Mouse (Mus musculus): ENCODE results near the gene Gm4969. TPM values are rescaled to one million over a fixed set of nuclear protein-coding genes. Genes with fewer than 3 reads are reported as not detected.
"Not testable (repeated sequence)": the region's sequence is repeated elsewhere in the genome, so short reads cannot be mapped to it uniquely, and the experiment has no call there.

The Gm4969 gene
- polyA plus RNA-seq, 1 experiment, result 1.4 TPM

DNA sequence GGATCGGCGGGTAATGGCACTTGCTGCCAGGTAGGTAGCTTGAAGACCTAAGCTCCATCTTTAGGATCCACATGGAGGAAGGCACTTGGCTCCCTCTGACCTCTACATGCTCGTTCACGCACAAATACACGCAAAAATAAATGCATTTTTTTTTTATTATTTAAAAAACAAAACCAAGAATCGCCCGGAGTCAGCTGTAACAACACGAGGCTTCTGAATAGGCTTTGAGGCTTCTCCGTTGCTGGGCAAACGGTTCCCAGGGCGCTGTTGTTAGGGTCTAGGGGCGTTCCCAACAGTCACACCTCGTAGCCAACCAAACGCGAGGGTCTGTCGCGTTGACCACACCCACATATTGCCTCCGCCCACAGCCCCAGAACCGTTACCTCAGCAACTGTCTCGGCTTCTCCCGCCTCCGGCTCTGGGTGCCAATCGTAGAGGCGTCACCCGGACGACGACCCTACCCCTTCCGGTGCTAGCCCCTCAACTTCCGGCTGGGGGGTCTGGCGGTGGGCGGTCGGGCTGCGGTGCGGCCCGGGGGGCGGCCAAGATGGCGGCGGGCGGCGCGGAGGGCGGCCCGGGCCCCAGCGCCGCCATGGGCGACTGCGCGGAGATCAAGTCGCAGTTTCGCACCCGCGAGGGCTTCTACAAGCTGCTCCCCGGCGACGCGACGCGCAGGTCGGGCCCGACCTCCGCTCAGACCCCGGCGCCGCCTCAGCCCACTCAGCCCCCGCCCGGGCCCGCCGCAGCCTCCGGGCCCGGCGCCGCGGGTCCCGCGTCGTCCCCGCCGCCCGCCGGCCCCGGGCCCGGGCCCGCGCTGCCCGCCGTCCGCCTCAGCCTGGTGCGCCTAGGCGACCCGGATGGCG, 42.2 kb downstream of the Gm4969 start, which contains the start of gene Dmwd:
Gene Dmwd (plus strand): TSS at position 505 of the 863 bp plus-strand sequence.
- peak; percentile 96 to 97 for DNase-seq (ENCODE audit: extremely low spot score in 1 of 2, low spot score in 1 of 2)

DNA sequence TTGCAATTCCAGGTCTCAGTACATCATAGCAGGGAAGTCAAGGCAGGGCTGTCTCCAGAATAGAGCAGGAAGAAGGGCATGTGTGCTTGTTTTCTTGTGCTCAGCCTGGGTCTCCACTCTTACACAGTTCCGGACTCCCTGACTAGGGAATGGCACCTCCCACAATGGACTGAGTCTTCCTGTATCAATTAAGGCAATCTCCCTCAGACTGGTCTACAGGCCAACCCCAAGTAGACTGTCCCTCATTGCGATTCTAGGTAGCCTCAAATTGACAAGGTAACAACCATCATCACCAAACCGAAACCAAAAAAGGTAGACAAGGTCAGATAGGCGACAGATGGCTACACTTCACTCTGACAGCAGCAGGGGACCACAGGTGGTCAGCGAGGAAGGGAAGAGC, 42.9 kb downstream of the Gm4969 start:
- no peak for DNase-seq (ENCODE audit: extremely low spot score in 1 of 2, low spot score in 1 of 2)

DNA sequence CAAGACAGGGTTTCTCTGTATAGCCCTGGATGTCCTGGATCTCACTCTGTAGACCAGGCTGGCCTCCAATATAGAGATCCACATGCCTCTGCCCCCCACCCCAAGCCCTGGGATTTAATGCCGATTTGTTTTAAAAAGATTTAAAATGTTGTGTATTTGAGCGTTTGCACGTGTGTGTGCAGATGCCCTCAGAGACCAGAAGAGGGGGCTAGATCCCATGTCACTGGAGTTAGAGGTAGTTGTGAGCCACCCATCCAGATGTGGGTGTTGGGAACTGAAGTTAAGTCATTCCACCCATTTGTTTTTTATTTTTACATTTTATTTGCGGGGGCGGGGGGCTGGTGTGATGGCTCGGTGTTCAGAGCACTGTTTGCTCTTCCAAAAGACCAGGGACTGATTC, 43.7 kb downstream of the Gm4969 start:
- DNase-seq (ENCODE audit: extremely low spot score in 1 of 2, low spot score in 1 of 2), result no peak

DNA sequence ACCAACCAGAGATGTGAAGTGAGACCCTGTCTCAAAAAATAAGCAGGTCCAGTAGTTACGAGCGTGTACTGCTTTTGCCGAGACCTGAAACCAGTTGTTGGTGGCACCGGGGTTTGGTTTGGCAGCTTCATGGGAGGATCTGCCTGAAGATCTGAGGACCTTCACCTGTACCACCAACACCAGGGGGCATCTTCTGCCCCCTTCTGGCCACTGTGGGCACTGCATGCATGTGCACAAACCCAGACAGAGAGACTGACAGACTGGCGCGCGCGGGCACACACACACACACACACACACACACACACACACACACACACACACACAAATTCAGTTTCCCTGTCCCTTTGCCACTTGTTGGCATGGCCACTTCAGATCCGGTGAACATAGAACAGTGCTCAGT, 44.7 kb downstream of the Gm4969 start:
- peak in 1 of 2 experiments; percentile 56 for DNase-seq (ENCODE audit: extremely low spot score in 1 of 2, low spot score in 1 of 2)

DNA sequence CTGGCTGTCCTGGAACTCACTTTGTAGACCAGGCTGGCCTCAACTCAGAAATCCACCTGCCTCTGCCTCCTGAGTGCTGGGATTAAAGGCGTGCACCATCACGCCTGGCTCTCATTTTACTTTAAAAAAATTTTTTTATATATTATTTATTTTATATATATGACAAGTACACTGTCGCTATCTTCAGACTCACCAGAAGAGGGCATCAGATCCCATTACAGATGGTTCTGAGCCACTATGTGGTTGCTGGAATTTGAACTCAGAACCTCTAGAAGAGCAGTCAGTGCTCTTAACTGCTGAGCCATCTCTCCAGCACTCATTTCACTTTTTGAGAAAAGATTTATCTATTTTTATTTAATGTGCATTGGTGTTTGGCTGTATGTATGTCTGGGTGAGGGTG, 47.1 kb downstream of the Gm4969 start:
- DNase-seq (ENCODE audit: extremely low spot score in 1 of 2, low spot score in 1 of 2), result not testable (repeated sequence)

DNA sequence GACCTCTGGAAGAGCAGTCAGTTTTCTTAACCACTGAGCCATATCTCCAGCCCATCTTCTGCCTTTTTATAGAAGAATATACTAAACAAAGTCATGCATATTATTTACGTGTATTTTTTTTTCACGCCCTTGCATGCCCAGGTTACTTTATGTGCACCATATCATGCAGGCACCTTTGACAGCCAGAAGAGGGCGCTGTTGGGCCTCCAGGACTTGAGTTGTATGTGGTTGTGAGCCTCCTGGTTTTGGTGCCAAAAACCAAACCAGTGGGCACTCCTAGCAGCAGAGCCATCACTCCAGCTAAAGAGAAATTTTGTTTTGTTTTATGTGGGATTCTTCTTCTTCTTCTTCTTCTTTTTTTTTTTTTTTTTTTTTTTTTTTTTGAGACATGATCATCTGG, 48.7 kb downstream of the Gm4969 start:
- no peak for DNase-seq (ENCODE audit: extremely low spot score in 1 of 2, low spot score in 1 of 2)

DNA sequence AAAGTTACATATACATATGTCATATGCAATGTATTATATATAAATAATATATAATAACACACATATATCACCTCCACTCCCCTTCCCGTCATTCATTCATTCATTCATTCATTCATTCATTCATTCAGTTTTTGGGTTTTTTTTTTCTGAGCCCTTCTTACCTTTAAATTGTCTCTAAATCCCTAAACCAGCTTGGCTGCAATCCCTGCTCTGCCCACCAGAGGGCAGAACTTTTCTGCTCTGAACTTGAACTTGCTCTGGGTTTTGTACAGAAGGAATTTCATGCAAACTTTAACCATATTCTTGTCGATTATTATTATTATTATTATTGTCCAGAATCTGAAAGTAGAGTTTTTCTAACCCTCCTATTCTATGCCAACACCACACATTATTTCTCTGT, 49.5 kb downstream of the Gm4969 start:
- peak in 1 of 2 experiments; percentile 88 for DNase-seq (ENCODE audit: extremely low spot score in 1 of 2, low spot score in 1 of 2)

DNA sequence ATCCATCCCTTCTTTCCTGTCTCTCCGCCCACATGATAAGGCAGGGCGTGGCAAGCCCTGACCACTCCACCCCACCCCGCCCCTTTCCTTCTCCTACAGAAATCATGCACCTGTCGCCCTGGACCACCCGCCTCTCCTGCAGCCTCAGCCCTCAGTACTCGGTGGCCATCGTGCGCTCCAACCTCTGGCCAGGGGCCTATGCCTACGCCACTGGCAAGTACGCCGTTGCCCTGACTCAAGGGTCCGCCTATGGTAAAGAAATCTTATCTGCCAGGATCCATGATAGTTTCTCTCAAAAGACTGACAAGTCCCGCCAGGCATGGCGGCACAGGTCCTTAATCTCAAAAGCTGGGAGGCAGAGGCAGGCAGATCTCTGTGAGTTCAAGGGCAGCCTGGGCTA, 50.2 kb downstream of the Gm4969 start:
- no peak for DNase-seq (ENCODE audit: extremely low spot score in 1 of 2, low spot score in 1 of 2)

DNA sequence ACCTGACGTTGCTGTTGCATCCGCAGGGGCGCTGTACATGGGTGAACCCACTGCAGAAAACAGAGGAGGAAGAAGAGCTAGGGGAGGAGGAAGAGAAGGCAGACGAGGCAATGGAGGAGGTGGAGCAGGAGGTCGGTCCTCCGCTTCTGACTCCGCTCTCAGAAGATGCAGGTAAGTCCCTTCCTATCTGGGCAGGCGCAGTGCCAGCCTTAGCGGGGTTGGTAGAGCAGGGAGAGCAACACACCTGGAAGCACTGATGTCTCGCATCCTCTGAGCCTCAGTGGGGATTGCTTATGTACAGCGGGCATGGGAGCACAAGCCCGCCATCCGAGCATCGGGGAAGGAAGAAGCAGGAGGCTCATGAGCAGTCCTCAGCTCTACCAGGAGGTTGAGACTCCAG, 51.1 kb downstream of the Gm4969 start:
- DNase-seq (ENCODE audit: extremely low spot score in 1 of 2, low spot score in 1 of 2), result no peak

DNA sequence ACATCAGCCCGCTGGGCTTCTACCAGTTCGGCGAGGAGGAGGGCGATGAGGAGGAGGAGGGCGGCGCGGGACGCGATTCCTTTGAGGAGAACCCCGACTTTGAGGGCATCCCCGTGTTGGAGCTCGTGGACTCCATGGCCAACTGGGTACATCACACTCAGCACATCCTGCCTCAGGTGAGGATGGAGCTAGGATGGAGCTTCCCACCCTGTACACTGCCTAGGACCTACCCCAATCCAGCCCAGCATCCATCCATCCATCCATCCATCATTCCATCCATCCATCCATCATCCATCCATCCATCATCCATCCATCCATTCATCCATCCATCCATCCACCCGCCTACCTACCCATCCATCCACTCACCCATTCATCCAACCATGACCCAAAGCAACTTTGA, 52.3 kb downstream of the Gm4969 start:
- DNase-seq (ENCODE audit: extremely low spot score in 1 of 2, low spot score in 1 of 2), result no peak

DNA sequence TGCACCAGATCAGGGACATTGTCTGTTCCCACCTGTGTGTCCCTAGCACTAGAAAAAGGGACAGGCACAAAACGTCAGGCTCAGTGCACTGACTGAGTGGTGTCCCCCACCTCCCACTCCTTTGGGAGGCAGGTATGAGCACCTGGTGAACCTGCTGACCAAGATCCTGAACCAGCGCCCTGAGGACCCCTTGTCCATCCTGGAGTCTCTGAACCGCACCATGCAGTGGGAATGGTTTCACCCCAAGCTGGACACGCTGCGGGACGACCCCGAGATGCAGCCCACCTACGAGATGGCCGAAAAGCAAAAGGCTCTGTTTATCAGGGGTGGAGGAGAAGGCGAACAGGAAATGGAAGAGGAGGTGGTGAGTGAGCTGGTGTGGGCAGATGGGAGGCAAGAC, 60.8 kb downstream of the Gm4969 start:
- no peak for DNase-seq (ENCODE audit: extremely low spot score in 1 of 2, low spot score in 1 of 2)

DNA sequence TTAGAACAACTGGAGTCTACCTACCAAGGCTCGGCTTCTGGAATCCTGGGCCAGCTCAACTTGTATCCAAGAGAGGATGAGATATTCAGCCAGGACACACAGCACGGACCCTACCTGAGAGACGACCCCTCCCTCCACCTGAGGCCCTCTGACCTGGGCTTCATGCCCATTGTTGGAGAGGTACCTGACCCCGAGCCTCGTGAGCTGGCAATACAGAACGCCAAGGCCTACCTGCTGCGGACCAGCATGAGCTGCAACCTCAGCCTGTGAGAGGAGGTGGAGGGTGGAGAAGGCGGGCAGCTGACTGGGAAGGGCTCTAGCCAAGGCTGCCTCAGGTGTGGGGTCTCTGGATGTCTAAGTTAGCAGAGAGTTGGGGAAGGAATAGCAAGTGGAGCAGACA, 63.1 kb downstream of the Gm4969 start:
- DNase-seq (ENCODE audit: extremely low spot score in 1 of 2, low spot score in 1 of 2), result no peak

DNA sequence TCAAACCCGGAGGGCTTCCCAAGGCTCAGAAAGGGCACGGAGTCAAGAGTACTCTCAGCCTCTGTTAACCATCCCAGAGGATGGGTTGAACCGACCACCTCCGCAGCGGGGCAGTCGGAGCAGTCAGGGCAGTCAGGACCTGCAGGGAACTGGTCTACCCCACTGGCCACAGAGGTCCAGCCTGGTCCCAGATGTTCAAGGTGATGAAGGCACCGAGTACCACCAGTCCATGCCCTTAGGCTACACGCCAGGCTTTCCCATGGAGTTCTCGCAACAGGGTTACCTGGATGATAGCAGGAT, 63.4 kb downstream of the Gm4969 start:
- no peak for DNase-seq (ENCODE audit: extremely low spot score in 1 of 2, low spot score in 1 of 2)

DNA sequence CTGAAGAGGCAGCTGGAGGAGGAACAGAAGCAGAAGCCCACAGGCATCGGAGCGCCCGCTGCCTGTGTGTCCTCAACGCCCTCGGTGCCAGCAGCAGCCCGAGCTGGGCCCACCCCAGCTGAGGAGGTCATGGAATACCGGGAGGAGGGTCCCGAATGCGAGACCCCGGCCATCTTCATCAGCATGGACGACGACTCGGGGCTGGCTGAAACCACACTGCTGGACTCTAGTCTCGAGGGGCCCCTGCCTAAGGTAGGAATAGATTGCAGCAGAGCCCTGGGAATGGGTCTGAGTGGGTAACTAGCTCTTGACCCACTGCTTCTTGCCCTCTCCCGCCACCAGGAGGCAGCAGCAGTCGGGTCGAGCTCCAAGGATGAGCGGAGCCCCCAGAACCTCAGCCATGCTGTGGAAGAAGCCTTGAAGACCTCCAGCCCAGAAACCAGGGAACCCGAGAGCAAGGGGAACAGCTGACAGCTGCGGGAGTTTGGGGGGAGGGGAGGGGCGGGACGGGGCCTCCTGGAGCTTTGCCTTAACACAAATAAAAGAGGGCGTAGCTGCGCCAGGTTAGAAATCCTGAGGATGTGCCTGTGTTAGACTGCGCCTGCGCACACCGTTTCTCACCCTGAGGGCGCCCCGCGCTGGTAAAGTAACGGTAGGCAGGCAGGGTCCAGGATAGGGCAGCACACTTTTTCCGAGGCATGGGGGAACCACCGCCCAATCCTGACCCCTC, 64.0 kb downstream of the Gm4969 start, which contains the start of gene Rsph6a:
Gene Rsph6a (plus strand): TSS at position 644 of the 730 bp plus-strand sequence.
- DNase-seq (ENCODE audit: extremely low spot score in 1 of 2, low spot score in 1 of 2), result no peak

DNA sequence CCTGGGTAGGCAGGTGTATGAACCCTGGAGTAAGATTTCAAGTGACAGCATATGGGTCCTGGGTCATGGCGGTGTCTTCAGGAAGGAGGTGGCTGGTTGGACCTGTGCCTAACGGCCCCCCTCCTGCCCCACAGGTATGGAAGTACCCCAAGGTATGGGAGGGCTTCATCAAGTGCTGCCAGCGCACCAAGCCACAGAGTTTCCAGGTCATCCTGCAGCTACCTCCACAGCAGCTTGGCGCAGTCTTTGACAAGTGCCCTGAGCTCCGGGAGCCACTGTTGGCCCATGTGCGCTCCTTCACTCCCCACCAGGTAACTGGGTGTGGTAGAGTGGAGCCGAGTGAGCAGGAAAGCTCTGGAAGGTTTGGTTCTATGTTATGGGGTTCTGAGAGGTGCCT, 65.0 kb downstream of the Gm4969 start:
- DNase-seq (ENCODE audit: extremely low spot score in 1 of 2, low spot score in 1 of 2), result no peak

DNA sequence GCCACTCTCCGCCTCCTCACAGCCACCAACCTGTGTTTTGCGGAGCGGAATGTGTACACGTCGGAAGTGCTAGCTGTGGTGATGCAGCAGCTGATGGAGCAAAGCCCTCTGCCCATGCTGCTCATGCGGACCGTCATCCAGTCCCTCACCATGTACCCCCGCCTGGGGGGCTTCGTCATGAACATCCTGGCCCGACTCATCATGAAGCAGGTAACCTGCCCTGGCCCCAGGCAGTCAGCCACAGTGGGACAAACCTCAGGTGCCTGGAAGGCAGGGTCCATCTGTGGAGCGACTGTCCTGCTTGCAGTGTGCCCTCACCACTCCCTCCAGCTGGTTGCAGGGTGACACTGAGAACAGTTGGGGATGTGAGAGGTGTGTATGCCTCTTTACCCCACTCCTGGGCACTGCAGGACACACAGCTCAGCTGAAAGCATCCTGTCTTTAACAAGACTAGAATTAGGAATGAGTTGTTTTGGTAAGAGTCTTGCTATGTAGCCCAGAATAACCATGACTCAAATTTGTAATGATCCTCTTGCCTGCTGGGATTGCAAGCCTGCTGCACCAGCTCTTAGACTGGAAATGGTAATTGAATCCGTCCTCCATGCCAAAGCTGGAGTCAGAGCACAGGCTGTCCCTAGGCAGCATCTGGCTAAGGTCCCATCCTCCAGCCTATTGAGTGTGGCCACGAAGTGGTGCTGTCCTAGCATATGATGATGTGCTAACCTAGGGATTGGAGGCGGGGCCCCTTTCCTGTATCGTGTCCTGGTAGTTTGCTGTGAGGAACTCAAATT, 65.6 kb downstream of the Gm4969 start:
- DNase-seq (ENCODE audit: extremely low spot score in 1 of 2, low spot score in 1 of 2), result peak; percentile 69

DNA sequence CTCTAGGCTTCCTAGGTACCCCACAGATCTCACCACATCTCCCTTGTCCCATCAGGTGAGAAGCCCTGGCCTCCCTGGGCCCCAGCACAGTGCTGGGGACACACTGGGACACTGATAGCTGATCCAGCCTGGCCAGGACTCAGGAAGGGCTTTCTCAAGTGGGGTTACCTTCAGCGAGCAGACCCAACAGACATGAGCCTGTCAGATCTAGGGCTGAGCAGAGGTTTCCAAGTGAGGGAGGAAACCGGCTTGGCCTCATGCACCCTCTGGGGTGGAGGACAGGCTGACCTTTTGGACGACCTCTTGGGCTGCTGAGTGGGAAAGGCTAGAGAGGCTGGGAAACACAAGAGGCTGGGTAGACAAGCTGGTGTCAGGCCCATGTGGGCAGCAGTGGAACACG, 67.0 kb downstream of the Gm4969 start:
- DNase-seq (ENCODE audit: extremely low spot score in 1 of 2, low spot score in 1 of 2), result no peak

DNA sequence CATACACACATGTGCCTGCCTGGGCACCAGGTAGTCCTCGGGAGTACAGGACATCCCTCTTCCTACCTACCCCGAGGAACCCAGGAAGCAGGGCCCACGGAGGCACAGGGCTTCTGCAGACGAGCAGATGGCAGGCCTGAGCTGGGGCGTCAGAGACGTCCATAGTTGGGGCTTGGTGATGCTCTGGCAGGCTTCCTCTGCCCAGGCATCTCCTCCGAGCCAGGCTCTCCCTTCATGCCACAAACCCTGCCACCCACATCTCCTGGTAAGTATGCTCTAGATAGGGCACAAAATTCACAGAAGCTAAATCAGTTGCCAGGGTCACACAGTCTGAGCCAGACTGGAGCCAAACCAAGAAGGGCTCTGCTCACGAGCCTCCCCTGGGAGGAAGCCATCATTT, 68.0 kb downstream of the Gm4969 start:
- peak in 1 of 2 experiments; percentile 49 for DNase-seq (ENCODE audit: extremely low spot score in 1 of 2, low spot score in 1 of 2)

DNA sequence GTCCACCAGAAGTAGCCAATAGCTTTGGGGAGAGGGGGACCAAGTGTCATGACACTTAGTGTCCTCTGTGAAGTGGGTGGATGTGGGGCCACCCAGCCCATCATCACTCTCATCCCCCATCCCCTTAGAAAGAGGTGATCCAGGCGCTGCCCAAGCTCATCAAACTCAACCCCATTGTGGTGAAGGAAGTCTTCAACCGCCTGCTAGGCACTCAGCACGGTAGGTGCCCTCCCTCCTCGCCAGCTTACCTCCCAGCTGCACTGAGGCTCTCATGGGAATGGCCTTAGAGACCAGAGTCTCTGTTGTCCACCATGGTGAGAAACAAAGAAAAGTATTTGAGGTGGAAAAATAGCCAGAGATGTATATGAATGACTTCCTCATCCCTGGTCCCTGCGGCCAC, 68.9 kb downstream of the Gm4969 start:
- no peak for DNase-seq (ENCODE audit: extremely low spot score in 1 of 2, low spot score in 1 of 2)
